ENCODE assay signal across 8 mouse cellular contexts in genomic region chr4:148158436-148159348, GRCm38 (mm10). TPM values are rescaled to one million over a fixed set of nuclear protein-coding genes. Genes with fewer than 3 reads are reported as not detected.
DNase-seq lines count a peak whose midpoint lies in the region; ATAC-seq and TF ChIP-seq lines count a peak whose summit lies in the region.

No protein-coding gene starts in this region.

- H3K9ac ChIP-seq in heart, embryonic 14.5 days (ENCODE audit: low read length) = peak overlapping the region; percentile 79
- H3K9ac ChIP-seq in embryonic facial prominence, embryonic 12.5 days = peak overlapping the region; percentile 62
- peak overlapping the region; percentile 59 for H3K9ac ChIP-seq in kidney, embryonic 15.5 days
- peak overlapping the region; percentile 87 for H3K9ac ChIP-seq in midbrain, embryonic 12.5 days (replicated peaks)

- TF ChIP-seq CTCF in G1E (IDR thresholded peaks at IDR 0.05; ENCODE audit: low read depth, low read length) = no peak

- intact Hi-C loops in heart, postnatal 14 days (cut with DNase I) = no loop called here

- H3K4me2 ChIP-seq in heart, embryonic 14.5 days (ENCODE audit: low read length) = peak overlapping the region; percentile 90
- peak overlapping the region; percentile 94 for H3K4me2 ChIP-seq in embryonic facial prominence, embryonic 12.5 days (replicated peaks)
- peak overlapping the region; percentile 99 for H3K4me2 ChIP-seq in kidney, embryonic 15.5 days
- peak overlapping the region; percentile 92 for H3K4me2 ChIP-seq in midbrain, embryonic 12.5 days (replicated peaks)

- no peaks in the 10 kb centered on the region for H3K9me3 ChIP-seq in heart, embryonic 14.5 days (ENCODE audit: control insufficient read depth, low read length)
- no peaks in the 10 kb centered on the region for H3K9me3 ChIP-seq in G1E (replicated peaks)
- no peaks in the 10 kb centered on the region for H3K9me3 ChIP-seq in embryonic facial prominence, embryonic 12.5 days
- no peaks in the 10 kb centered on the region for H3K9me3 ChIP-seq in kidney, embryonic 15.5 days (replicated peaks)
- no peaks in the 10 kb centered on the region for H3K9me3 ChIP-seq in midbrain, embryonic 12.5 days

- H3K27ac ChIP-seq in heart, embryonic 14.5 days (replicated peaks in 1 of 2; ENCODE audit: control insufficient read depth in 1 of 2, insufficient read depth in 1 of 2, low read depth in 2 of 2, low read length in 2 of 2) = peak overlapping the region; percentile 46 to 67
- H3K27ac ChIP-seq in embryonic facial prominence, embryonic 12.5 days = 0 out of 2 replicates have a peak overlapping the region, but pooled peaks have one; percentile 32
- no peak overlapping the region for H3K27ac ChIP-seq in kidney, embryonic 15.5 days
- H3K27ac ChIP-seq in midbrain, embryonic 12.5 days (replicated peaks) = peak overlapping the region; percentile 92

- 29% methylated on average over 27 of the region's 27 CpGs for WGBS in heart, embryonic 14.5 days
- 25% methylated on average over 27 of the region's 27 CpGs for WGBS in embryonic facial prominence, embryonic 12.5 days
- 33% methylated on average over 27 of the region's 27 CpGs for WGBS in kidney, embryonic 15.5 days
- WGBS in midbrain, embryonic 12.5 days = 23% methylated on average over 27 of the region's 27 CpGs

- H3K4me1 ChIP-seq in heart, embryonic 14.5 days (ENCODE audit: control insufficient read depth in 2 of 2, insufficient read depth in 2 of 2, low read length in 2 of 2) = peaks cover 7 to 9% of the 10 kb centered on the region in 2 experiments; a peak in 3 of 4 replicates
- peaks cover 49% of the 10 kb centered on the region for H3K4me1 ChIP-seq in G1E (ENCODE audit: insufficient read depth, low read depth, low read length)
- H3K4me1 ChIP-seq in embryonic facial prominence, embryonic 12.5 days = peaks cover 17% of the 10 kb centered on the region
- H3K4me1 ChIP-seq in kidney, embryonic 15.5 days = peaks cover 35% of the 10 kb centered on the region
- peaks cover 25% of the 10 kb centered on the region for H3K4me1 ChIP-seq in midbrain, embryonic 12.5 days

- peaks cover 37% of the 10 kb centered on the region for H3K36me3 ChIP-seq in heart, embryonic 14.5 days (ENCODE audit: control insufficient read depth, insufficient read depth, low read length)
- H3K36me3 ChIP-seq in G1E (replicated peaks) = peaks cover 37% of the 10 kb centered on the region
- peaks cover 15% of the 10 kb centered on the region; the same call in 1 of the 2 replicates for H3K36me3 ChIP-seq in embryonic facial prominence, embryonic 12.5 days
- 0 out of 2 replicates have a peak, but pooled peaks cover 5% of the 10 kb centered on the region for H3K36me3 ChIP-seq in kidney, embryonic 15.5 days
- H3K36me3 ChIP-seq in midbrain, embryonic 12.5 days = peaks cover 39% of the 10 kb centered on the region

- H3K4me3 ChIP-seq in heart, embryonic 14.5 days (ENCODE audit: control insufficient read depth in 1 of 2, insufficient read depth in 1 of 2, low read depth in 1 of 2, low read length in 2 of 2) = peak overlapping the region; percentile 63 to 79
- H3K4me3 ChIP-seq in G1E (ENCODE audit: low read depth, low read length) = peak overlapping the region; percentile 80; the same call in 1 of the 2 replicates
- peak overlapping the region; percentile 60 for H3K4me3 ChIP-seq in embryonic facial prominence, embryonic 12.5 days
- peak overlapping the region; percentile 64 for H3K4me3 ChIP-seq in kidney, embryonic 15.5 days (replicated peaks)
- peak overlapping the region; percentile 74 for H3K4me3 ChIP-seq in midbrain, embryonic 12.5 days

- no peak for DNase-seq in heart, postnatal 14 days
- peak; percentile 19 for DNase-seq in G1E (ENCODE audit: low spot score)
- no peak for DNase-seq in testis, postnatal 14 days (ENCODE audit: low spot score)
- DNase-seq in adrenal gland, postnatal 10 days = no peak

- H3K27me3 ChIP-seq in heart, embryonic 14.5 days (ENCODE audit: control insufficient read depth, insufficient read depth, low read length) = peaks cover 42% of the 10 kb centered on the region
- H3K27me3 ChIP-seq in G1E (ENCODE audit: insufficient read depth, low read length) = peaks cover 33% of the 10 kb centered on the region
- peaks cover 42% of the 10 kb centered on the region for H3K27me3 ChIP-seq in embryonic facial prominence, embryonic 12.5 days
- H3K27me3 ChIP-seq in kidney, embryonic 15.5 days = peaks cover 54% of the 10 kb centered on the region
- peaks cover 35% of the 10 kb centered on the region for H3K27me3 ChIP-seq in midbrain, embryonic 12.5 days

- ATAC-seq in heart, embryonic 14.5 days (ENCODE audit: insufficient number of reproducible peaks, insufficient read depth, low FRiP score, low read depth) = no peak
- no peak for ATAC-seq in G1E (ENCODE audit: extremely low read depth, insufficient number of reproducible peaks, low FRiP score, poor library complexity, severe bottlenecking)
- ATAC-seq in embryonic facial prominence, embryonic 12.5 days (ENCODE audit: insufficient number of reproducible peaks, insufficient read depth, low FRiP score, low TSS enrichment) = no peak
- no peak for ATAC-seq in kidney, embryonic 15.5 days (replicated peaks; ENCODE audit: low FRiP score)
- 0 out of 2 replicates have a peak, but pooled peaks have one; percentile 1 for ATAC-seq in midbrain, embryonic 12.5 days (ENCODE audit: low FRiP score, low read depth)

RNA-seq across cellular contexts. Expression of gene Fbxo44, which starts 1.6 kb away (rescaled TPM):
- 28.3 and 31.2 TPM in 2 replicates for polyA plus RNA-seq in heart, embryonic 14.5 days (2014; fragmentation: Nextera tagmentation; extraction: Ambion mirVana)
- total RNA-seq in heart, postnatal 14 days (2021) = 10 to 100 TPM in 1 of 2 experiments, 1 to 10 TPM in 1; 9.9 to 11.0 TPM
- 7.5 and 10.1 TPM in 2 replicates for total RNA-seq in G1E (2014; fragmentation: Nextera tagmentation)
- total RNA-seq in G1E (2017) = 5.0 and 6.6 TPM in 2 replicates
- 3.0 and 3.3 TPM in 2 replicates for polyA plus RNA-seq in G1E (2012)
- 19.7 and 23.6 TPM in 2 replicates for polyA plus RNA-seq in embryonic facial prominence, embryonic 12.5 days (2016; fragmentation: Nextera tagmentation; extraction: Ambion mirVana)
- 11.8 and 13.6 TPM in 2 replicates for polyA plus RNA-seq in kidney, embryonic 15.5 days (2015; fragmentation: Nextera tagmentation; extraction: Ambion mirVana)
- polyA plus RNA-seq in midbrain, embryonic 12.5 days (2016; fragmentation: Nextera tagmentation; extraction: Ambion mirVana) = 77.4 and 79.8 TPM in 2 replicates
- total RNA-seq in adrenal gland, postnatal 10 days (2021) = 1 to 10 TPM; 7.1 to 7.2 TPM

RNA-seq across cellular contexts. Expression of gene Fbxo2, which starts 1.7 kb away (rescaled TPM):
- polyA plus RNA-seq in heart, embryonic 14.5 days (2014; fragmentation: Nextera tagmentation; extraction: Ambion mirVana) = 0.15 TPM in 1 of 2 replicates, not detected in the other
- total RNA-seq in heart, postnatal 14 days (2021) = not detected
- not detected in 2 replicates for total RNA-seq in G1E (2014; fragmentation: Nextera tagmentation)
- total RNA-seq in G1E (2017) = 0.49 and 0.64 TPM in 2 replicates
- 0.12 and 0.44 TPM in 2 replicates for polyA plus RNA-seq in G1E (2012)
- 4.1 and 4.7 TPM in 2 replicates for polyA plus RNA-seq in embryonic facial prominence, embryonic 12.5 days (2016; fragmentation: Nextera tagmentation; extraction: Ambion mirVana)
- polyA plus RNA-seq in kidney, embryonic 15.5 days (2015; fragmentation: Nextera tagmentation; extraction: Ambion mirVana) = 1.7 and 2.1 TPM in 2 replicates
- polyA plus RNA-seq in midbrain, embryonic 12.5 days (2016; fragmentation: Nextera tagmentation; extraction: Ambion mirVana) = 1.5 and 2.1 TPM in 2 replicates
- total RNA-seq in adrenal gland, postnatal 10 days (2021) = 1 to 10 TPM; 2.3 to 3.3 TPM

RNA-seq across cellular contexts. Expression of gene Fbxo6, which starts 6.8 kb away (rescaled TPM):
- polyA plus RNA-seq in heart, embryonic 14.5 days (2014; fragmentation: Nextera tagmentation; extraction: Ambion mirVana) = 18.5 and 18.8 TPM in 2 replicates
- 10 to 100 TPM; 28.3 to 30.6 TPM for total RNA-seq in heart, postnatal 14 days (2021)
- 108 and 115 TPM in 2 replicates for total RNA-seq in G1E (2014; fragmentation: Nextera tagmentation)
- total RNA-seq in G1E (2017) = 34.1 and 39.7 TPM in 2 replicates
- 57.1 and 63.0 TPM in 2 replicates for polyA plus RNA-seq in G1E (2012)
- polyA plus RNA-seq in embryonic facial prominence, embryonic 12.5 days (2016; fragmentation: Nextera tagmentation; extraction: Ambion mirVana) = 10.6 and 10.8 TPM in 2 replicates
- 15.5 and 19.9 TPM in 2 replicates for polyA plus RNA-seq in kidney, embryonic 15.5 days (2015; fragmentation: Nextera tagmentation; extraction: Ambion mirVana)
- 14.6 and 17.1 TPM in 2 replicates for polyA plus RNA-seq in midbrain, embryonic 12.5 days (2016; fragmentation: Nextera tagmentation; extraction: Ambion mirVana)
- 10 to 100 TPM; 30.4 to 31.3 TPM for total RNA-seq in adrenal gland, postnatal 10 days (2021)

RNA-seq across cellular contexts. Expression of gene Draxin, which starts 28.2 kb away (rescaled TPM):
- polyA plus RNA-seq in heart, embryonic 14.5 days (2014; fragmentation: Nextera tagmentation; extraction: Ambion mirVana) = not detected in 2 replicates
- total RNA-seq in heart, postnatal 14 days (2021) = under 1 TPM; 0.05 to 0.07 TPM
- total RNA-seq in G1E (2014; fragmentation: Nextera tagmentation) (not detected in 2 replicates), G1E (2017) (under 0.01 and 0.16 TPM in 2 replicates)
- not detected in 2 replicates for polyA plus RNA-seq in G1E (2012)
- polyA plus RNA-seq in embryonic facial prominence, embryonic 12.5 days (2016; fragmentation: Nextera tagmentation; extraction: Ambion mirVana) = 1.7 and 1.8 TPM in 2 replicates
- polyA plus RNA-seq in kidney, embryonic 15.5 days (2015; fragmentation: Nextera tagmentation; extraction: Ambion mirVana) = 0.46 and 0.62 TPM in 2 replicates
- 16.7 and 16.8 TPM in 2 replicates for polyA plus RNA-seq in midbrain, embryonic 12.5 days (2016; fragmentation: Nextera tagmentation; extraction: Ambion mirVana)
- under 1 TPM; 0.18 to 0.27 TPM for total RNA-seq in adrenal gland, postnatal 10 days (2021)

RNA-seq across cellular contexts. Expression of gene Mad2l2, which starts 28.5 kb away (rescaled TPM):
- polyA plus RNA-seq in heart, embryonic 14.5 days (2014; fragmentation: Nextera tagmentation; extraction: Ambion mirVana) = 40.9 and 42.1 TPM in 2 replicates
- total RNA-seq in heart, postnatal 14 days (2021) = 10 to 100 TPM; 11.5 to 12.5 TPM
- 25.1 and 40.0 TPM in 2 replicates for total RNA-seq in G1E (2014; fragmentation: Nextera tagmentation)
- 9.4 and 14.9 TPM in 2 replicates for total RNA-seq in G1E (2017)
- polyA plus RNA-seq in G1E (2012) = 23.8 and 24.6 TPM in 2 replicates
- 80.2 and 87.3 TPM in 2 replicates for polyA plus RNA-seq in embryonic facial prominence, embryonic 12.5 days (2016; fragmentation: Nextera tagmentation; extraction: Ambion mirVana)
- 65.5 and 69.8 TPM in 2 replicates for polyA plus RNA-seq in kidney, embryonic 15.5 days (2015; fragmentation: Nextera tagmentation; extraction: Ambion mirVana)
- polyA plus RNA-seq in midbrain, embryonic 12.5 days (2016; fragmentation: Nextera tagmentation; extraction: Ambion mirVana) = 94.7 and 95.2 TPM in 2 replicates
- 10 to 100 TPM; 22.3 to 23.9 TPM for total RNA-seq in adrenal gland, postnatal 10 days (2021)
